13 mouse cellular contexts compared by ENCODE assay signal in the genomic region with DNA sequence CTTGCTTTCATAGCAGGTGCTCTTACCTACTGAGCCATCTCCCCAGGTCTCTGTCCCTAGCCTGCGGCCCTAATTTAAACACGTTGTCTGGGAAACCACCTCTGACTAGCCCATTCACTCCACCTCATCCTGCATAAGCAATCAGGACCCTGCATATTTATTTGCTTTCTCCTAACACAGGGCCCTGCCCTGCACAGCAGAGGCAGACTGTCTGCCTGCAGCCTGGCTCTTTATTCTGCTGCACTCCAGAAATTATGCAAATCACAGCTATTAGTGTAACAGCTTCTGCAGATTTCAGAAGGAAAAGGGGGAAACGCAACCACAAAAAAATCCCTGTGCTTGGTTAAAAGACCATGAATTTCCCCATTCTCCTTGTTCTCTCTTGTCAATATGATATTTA.
DNase-seq lines count a peak whose midpoint lies in the region; ATAC-seq lines count a peak whose summit lies in the region.
"Had no signal": no experiment of that assay in that cellular context is flagged by ENCODE, and none has a peak within 500 bp of the region (broad histone marks: within the 10 kb centered on the region; RNA-seq: fewer than 3 reads in every experiment).

No protein-coding gene starts in this region.

- H3K27ac ChIP-seq in embryonic facial prominence, embryonic 11.5 days (replicated peaks; ENCODE audit: low read depth, low read length): no peak overlapping the region
- H3K27ac ChIP-seq in embryonic facial prominence, embryonic 10.5 days (replicated peaks): no peak overlapping the region
- peak overlapping the region; percentile 89 for H3K27ac ChIP-seq in forebrain, embryonic 13.5 days
- H3K27ac ChIP-seq in hindbrain, embryonic 15.5 days (replicated peaks): 0 out of 2 replicates have a peak overlapping the region, but pooled peaks have one; percentile 39
- 0 out of 2 replicates have a peak overlapping the region, but pooled peaks have one; percentile 24 for H3K27ac ChIP-seq in midbrain, embryonic 16.5 days (ENCODE audit: low read length)
- H3K27ac ChIP-seq: macrophage had no signal

- no peak overlapping the region for H3K4me3 ChIP-seq in embryonic facial prominence, embryonic 11.5 days (ENCODE audit: low read depth, low read length)
- no peak overlapping the region for H3K4me3 ChIP-seq in embryonic facial prominence, embryonic 10.5 days
- H3K4me3 ChIP-seq in forebrain, embryonic 13.5 days: no peak overlapping the region
- H3K4me3 ChIP-seq in hindbrain, embryonic 15.5 days: no peak overlapping the region
- no peak overlapping the region for H3K4me3 ChIP-seq in midbrain, embryonic 16.5 days (ENCODE audit: low read depth, low read length)

- H3K27me3 ChIP-seq in embryonic facial prominence, embryonic 11.5 days (ENCODE audit: control insufficient read depth, insufficient read depth, low read length): no peaks in the 10 kb centered on the region
- H3K27me3 ChIP-seq in embryonic facial prominence, embryonic 10.5 days (replicated peaks; ENCODE audit: low read depth, poor library complexity, severe bottlenecking): no peaks in the 10 kb centered on the region; the same call in 1 of the 2 replicates
- no peaks in the 10 kb centered on the region for H3K27me3 ChIP-seq in forebrain, embryonic 13.5 days
- no peaks in the 10 kb centered on the region for H3K27me3 ChIP-seq in hindbrain, embryonic 15.5 days
- no peaks in the 10 kb centered on the region for H3K27me3 ChIP-seq in midbrain, embryonic 16.5 days (ENCODE audit: control insufficient read depth, insufficient read depth, low read depth, low read length)

- no peak for DNase-seq in embryonic facial prominence, embryonic 11.5 days (ENCODE audit: low spot score)
- DNase-seq in embryonic facial prominence, embryonic 10.5 days (ENCODE audit: low spot score): no peak
- no peak for DNase-seq in ovary, postnatal 10 days (ENCODE audit: low spot score)
- DNase-seq in right cerebral cortex, postnatal 4 days: no peak
- DNase-seq in urinary bladder, postnatal 10 days (ENCODE audit: low spot score): no peak
- DNase-seq: adrenal gland, adult 8-10 months; cerebellum, adult 9-11 months; kidney, postnatal 25 days; lung, adult 18-20 months had no signal

- peak; percentile 58; the same call in 1 of the 2 replicates for ATAC-seq in embryonic facial prominence, embryonic 11.5 days (replicated peaks; ENCODE audit: insufficient number of reproducible peaks, low FRiP score, low TSS enrichment, low read depth)
- ATAC-seq in forebrain, embryonic 13.5 days: peak; percentile 95
- peak; percentile 71 for ATAC-seq in hindbrain, embryonic 15.5 days (ENCODE audit: low FRiP score, low read depth)
- peak; percentile 89 for ATAC-seq in midbrain, embryonic 16.5 days

- H3K9ac ChIP-seq in embryonic facial prominence, embryonic 11.5 days (replicated peaks; ENCODE audit: low read length): no peak overlapping the region
- H3K9ac ChIP-seq in forebrain, embryonic 13.5 days: no peak overlapping the region
- H3K9ac ChIP-seq in hindbrain, embryonic 15.5 days: no peak overlapping the region
- H3K9ac ChIP-seq in midbrain, embryonic 16.5 days (ENCODE audit: low read depth, low read length): no peak overlapping the region

- H3K36me3 ChIP-seq in embryonic facial prominence, embryonic 11.5 days (replicated peaks; ENCODE audit: control insufficient read depth, insufficient read depth, low read depth, low read length): no peaks in the 10 kb centered on the region
- no peaks in the 10 kb centered on the region for H3K36me3 ChIP-seq in embryonic facial prominence, embryonic 10.5 days (replicated peaks)
- no peaks in the 10 kb centered on the region for H3K36me3 ChIP-seq in forebrain, embryonic 13.5 days (ENCODE audit: poor library complexity, severe bottlenecking)
- no peaks in the 10 kb centered on the region for H3K36me3 ChIP-seq in hindbrain, embryonic 15.5 days
- H3K36me3 ChIP-seq in midbrain, embryonic 16.5 days (ENCODE audit: control insufficient read depth, insufficient read depth, low read length): no peaks in the 10 kb centered on the region

- WGBS in embryonic facial prominence, embryonic 11.5 days: 60% methylated on average over 3 of the region's 3 CpGs
- WGBS in embryonic facial prominence, embryonic 10.5 days: 55% methylated on average over 3 of the region's 3 CpGs
- WGBS in forebrain, embryonic 13.5 days: 8% methylated on average over 3 of the region's 3 CpGs
- WGBS in hindbrain, embryonic 15.5 days: 11% methylated on average over 3 of the region's 3 CpGs
- WGBS in midbrain, embryonic 16.5 days: 6% methylated on average over 3 of the region's 3 CpGs

- H3K9me3 ChIP-seq in embryonic facial prominence, embryonic 11.5 days (replicated peaks; ENCODE audit: control insufficient read depth, low read length): no peaks in the 10 kb centered on the region
- H3K9me3 ChIP-seq in embryonic facial prominence, embryonic 10.5 days: no peaks in the 10 kb centered on the region
- H3K9me3 ChIP-seq in forebrain, embryonic 13.5 days (replicated peaks): no peaks in the 10 kb centered on the region
- H3K9me3 ChIP-seq in hindbrain, embryonic 15.5 days: no peaks in the 10 kb centered on the region
- H3K9me3 ChIP-seq in midbrain, embryonic 16.5 days (replicated peaks; ENCODE audit: control insufficient read depth, low read length, poor library complexity, severe bottlenecking): no peaks in the 10 kb centered on the region

- H3K4me2 ChIP-seq in embryonic facial prominence, embryonic 11.5 days (ENCODE audit: low read depth, low read length): no peak overlapping the region
- H3K4me2 ChIP-seq in forebrain, embryonic 13.5 days: no peak overlapping the region
- H3K4me2 ChIP-seq in hindbrain, embryonic 15.5 days: no peak overlapping the region
- H3K4me2 ChIP-seq in midbrain, embryonic 16.5 days (ENCODE audit: low read length): no peak overlapping the region

- no peaks in the 10 kb centered on the region for H3K4me1 ChIP-seq in embryonic facial prominence, embryonic 11.5 days (ENCODE audit: control insufficient read depth, insufficient read depth, low read length)
- 0 out of 2 replicates have a peak, but pooled peaks cover 5% of the 10 kb centered on the region for H3K4me1 ChIP-seq in embryonic facial prominence, embryonic 10.5 days
- peaks cover 29% of the 10 kb centered on the region for H3K4me1 ChIP-seq in forebrain, embryonic 13.5 days
- peaks cover 22% of the 10 kb centered on the region for H3K4me1 ChIP-seq in hindbrain, embryonic 15.5 days (replicated peaks)
- peaks cover 15% of the 10 kb centered on the region; the same call in 1 of the 2 replicates for H3K4me1 ChIP-seq in midbrain, embryonic 16.5 days (ENCODE audit: control insufficient read depth, insufficient read depth, low read length)

Comparison
In these comparisons a context has a peak if more than half of its experiments do, and no peak if none do; other contexts are left out.
1. H3K27ac ChIP-seq: peak in forebrain, embryonic 13.5 days (single experiment), hindbrain, embryonic 15.5 days (single experiment) and midbrain, embryonic 16.5 days (single experiment); none in embryonic facial prominence, embryonic 11.5 days (single experiment) and embryonic facial prominence, embryonic 10.5 days (single experiment).
2. Peak in every context shown above with its lines, with median percentiles within 50 percentile points of each other: ATAC-seq.